Mouse (Mus musculus) heart, adult 8-10 months (tissue): ENCODE measurements at regions not wholly inside any gene's neighbourhood (a gene's known extent, or its start where the extent isn't known, plus 50 kb on each side); places are given as distances from the start of the nearest gene placed in this dataset.

ENCODE experiments used
- DNase-seq: peaks from one replicate; pipeline ENCODE4 v3.0.0; 2022; ENCODE audit warnings: low spot score

GRCm38 (mm10) chr3:37975194-37975756, 251.0 kb upstream of the Gm5148 start:
- DNase-seq, result peak; percentile 43

- no peak for DNase-seq
Observed at GRCm38 (mm10) chr3:37972931-37973330, 248.6 kb upstream of the Gm5148 start.

- no peak for DNase-seq
Observed at GRCm38 (mm10) chr3:37971240-37971639, 246.9 kb upstream of the Gm5148 start.

- DNase-seq, result no peak
Observed at GRCm38 (mm10) chr3:37968654-37969053, 244.4 kb upstream of the Gm5148 start.

- DNase-seq, result no peak
Observed at GRCm38 (mm10) chr3:37965221-37965620, 240.9 kb upstream of the Gm5148 start.

GRCm38 (mm10) chr3:37964083-37964482, 239.8 kb upstream of the Gm5148 start:
- DNase-seq, result no peak

- DNase-seq, result no peak
Observed at GRCm38 (mm10) chr3:37962811-37963210, 238.5 kb upstream of the Gm5148 start.

GRCm38 (mm10) chr3:37962043-37962810, 237.9 kb upstream of the Gm5148 start:
- no peak for DNase-seq

GRCm38 (mm10) chr3:37958361-37958978, 234.2 kb upstream of the Gm5148 start:
- no peak for DNase-seq

GRCm38 (mm10) chr3:37956543-37956942, 232.3 kb upstream of the Gm5148 start:
- no peak for DNase-seq

- no peak for DNase-seq
Observed at GRCm38 (mm10) chr3:37952891-37953290, 228.6 kb upstream of the Gm5148 start.

GRCm38 (mm10) chr3:37952251-37952650, 228.0 kb upstream of the Gm5148 start:
- no peak for DNase-seq

GRCm38 (mm10) chr3:37943661-37944060, 219.4 kb upstream of the Gm5148 start:
- no peak for DNase-seq

GRCm38 (mm10) chr3:37940016-37940415, 215.7 kb upstream of the Gm5148 start:
- DNase-seq, result no peak

GRCm38 (mm10) chr3:37938870-37939269, 214.6 kb upstream of the Gm5148 start:
- DNase-seq, result no peak

- peak; percentile 85 for DNase-seq
Observed at GRCm38 (mm10) chr3:37938284-37938596, 213.9 kb upstream of the Gm5148 start.

- DNase-seq, result no peak
Observed at GRCm38 (mm10) chr3:37937381-37938283, 213.3 kb upstream of the Gm5148 start.

GRCm38 (mm10) chr3:37936251-37936931, 212.1 kb upstream of the Gm5148 start:
- no peak for DNase-seq

GRCm38 (mm10) chr3:37934905-37935708, 210.8 kb upstream of the Gm5148 start:
- peak; percentile 71 for DNase-seq

GRCm38 (mm10) chr3:37934236-37934635, 209.9 kb upstream of the Gm5148 start:
- DNase-seq, result no peak

- DNase-seq, result no peak
Observed at GRCm38 (mm10) chr3:37928731-37929130, 204.4 kb upstream of the Gm5148 start.
